Mouse (Mus musculus) bone marrow, adult 2 months (tissue): ENCODE measurements around the gene Sema4a. TPM values are rescaled to one million over a fixed set of nuclear protein-coding genes. Genes with fewer than 3 reads are reported as not detected.
A peak's percentile ranks its signal among the peaks of the same experiment; 100 is the strongest.

Experiments used
- H3K27ac ChIP-seq: fragments of 200-500 bp; 2 replicates; pipeline ENCODE4 v1.5.1; 2012; ENCODE audit warnings: low read depth, mild to moderate bottlenecking, control low read depth, inconsistent platforms, low read length; ENCODE audit not compliant: control insufficient read depth, poor library complexity, insufficient read depth
- H3K4me1 ChIP-seq: fragments of 200-500 bp; 2 replicates; pipeline ENCODE4 v1.6.1; 2011; ENCODE audit warnings: low read length; ENCODE audit not compliant: control insufficient read depth, insufficient read depth
- H3K4me3 ChIP-seq: fragments of 200-500 bp; replicated peaks from 2 replicates; pipeline ENCODE3; 2011; ENCODE audit warnings: mild to moderate bottlenecking, low read depth, low read length, control low read depth; ENCODE audit not compliant: control insufficient read depth
- CTCF ChIP-seq: fragments of 200-500 bp; IDR thresholded peaks from 2 replicates; pipeline ENCODE4 v1.5.1; 2011; ENCODE audit warnings: low read length, control low read depth; ENCODE audit not compliant: control insufficient read depth, insufficient read depth
- POLR2A ChIP-seq: fragments of 200-500 bp; IDR thresholded peaks from 2 replicates; pipeline ENCODE4 v1.6.1; 2011; ENCODE audit warnings: low read depth, mild to moderate bottlenecking, control low read depth, low read length, borderline replicate concordance; ENCODE audit not compliant: control insufficient read depth
- WGBS: fragments of 180-500 bp; shearing (Covaris S2); methylation state at CpG from one replicate; pipeline ENCODE4 v1.1.7; 2018; 5-methylcytosine and 5-hydroxymethylcytosine counted together
- polyA plus RNA-seq: library from polyadenylated mRNA; stranded (reverse); fragments of >200 nt; gene quantifications from 2 replicates; pipeline ENCODE4 v1.2.4, GENCODE M21; 2011; ENCODE audit warnings: low replicate concordance; ENCODE audit not compliant: missing spikeins, insufficient read depth, insufficient read length

The Sema4a gene
- polyA plus RNA-seq, 1 experiment, result 131 TPM

- Histone ChIP-seq H3K27ac (no peak overlapping the region), H3K4me1 (peaks cover 2% of the 10 kb centered on the region), H3K4me3 (no peak overlapping the region)
- 82% methylated on average over 10 of the region's 10 CpGs for WGBS
- TF ChIP-seq POLR2A (no peak), CTCF (no peak)
Measured at GRCm38 (mm10) chr3:88470943-88471479, 10.0 kb upstream of the Sema4a start.

- TF ChIP-seq CTCF (no peak), POLR2A (no peak)
- no peak overlapping the region for H3K4me3 ChIP-seq
- no peak overlapping the region for H3K27ac ChIP-seq
- H3K4me1 ChIP-seq, result peaks cover 3% of the 10 kb centered on the region
- 82% methylated on average over 2 of the region's 2 CpGs for WGBS
Measured at GRCm38 (mm10) chr3:88469466-88469865, 8.5 kb upstream of the Sema4a start.

- WGBS, result 30% methylated on average over 16 of the region's 16 CpGs
- no peak overlapping the region for H3K4me3 ChIP-seq
- no peak for TF ChIP-seq POLR2A
- peak; percentile 97 for TF ChIP-seq CTCF
- H3K4me1 ChIP-seq, result peaks cover 3% of the 10 kb centered on the region
- 0 out of 2 replicates have a peak overlapping the region, but pooled peaks have one; percentile 41 for H3K27ac ChIP-seq
Measured at GRCm38 (mm10) chr3:88467116-88467824, 6.3 kb upstream of the Sema4a start.

GRCm38 (mm10) chr3:88465127-88465526 lies 4.1 kb upstream of the Sema4a start:
- WGBS, result 39% methylated on average over 2 of the region's 2 CpGs
- no peak for TF ChIP-seq CTCF
- no peak for TF ChIP-seq POLR2A
- Histone ChIP-seq H3K4me1 (peaks cover 6% of the 10 kb centered on the region), H3K4me3 (no peak overlapping the region), H3K27ac (peak overlapping the region; percentile 83)

- Histone ChIP-seq H3K27ac (peak overlapping the region; percentile 64), H3K4me3 (no peak overlapping the region), H3K4me1 (peaks cover 6% of the 10 kb centered on the region)
- WGBS, result 9% methylated on average over 3 of the region's 3 CpGs
- no peak for TF ChIP-seq POLR2A
- TF ChIP-seq CTCF, result no peak
Measured at GRCm38 (mm10) chr3:88464425-88464824, 3.4 kb upstream of the Sema4a start.

- peak overlapping the region; percentile 2; the same call in 1 of the 2 replicates for H3K27ac ChIP-seq
- H3K4me1 ChIP-seq, result peaks cover 5% of the 10 kb centered on the region; the same call in 1 of the 2 replicates
- TF ChIP-seq POLR2A (no peak), CTCF (no peak)
- H3K4me3 ChIP-seq, result no peak overlapping the region
- 22% methylated on average over 5 of the region's 5 CpGs for WGBS
Measured at GRCm38 (mm10) chr3:88460029-88460428, 953 bp downstream of the Sema4a start.

- Histone ChIP-seq H3K4me3 (no peak overlapping the region), H3K27ac (no peak overlapping the region; the same call in 1 of the 2 replicates), H3K4me1 (peaks cover 3% of the 10 kb centered on the region; the same call in 1 of the 2 replicates)
- TF ChIP-seq CTCF (no peak), POLR2A (no peak)
- WGBS, result 22% methylated on average over 14 of the region's 14 CpGs
Measured at GRCm38 (mm10) chr3:88458778-88459219, 2.2 kb downstream of the Sema4a start.

GRCm38 (mm10) chr3:88456746-88457532 lies 4.0 kb downstream of the Sema4a start:
- no peak overlapping the region for H3K27ac ChIP-seq
- peaks cover 3% of the 10 kb centered on the region; the same call in 1 of the 2 replicates for H3K4me1 ChIP-seq
- H3K4me3 ChIP-seq, result no peak overlapping the region
- 73% methylated on average over 7 of the region's 7 CpGs for WGBS
- no peak for TF ChIP-seq POLR2A
- no peak for TF ChIP-seq CTCF
